Mouse (Mus musculus): ENCODE measurements around the gene Tenm2.
A peak's percentile ranks its signal among the peaks of the same experiment; 100 is the strongest.

Tenm2 gene

DNA sequence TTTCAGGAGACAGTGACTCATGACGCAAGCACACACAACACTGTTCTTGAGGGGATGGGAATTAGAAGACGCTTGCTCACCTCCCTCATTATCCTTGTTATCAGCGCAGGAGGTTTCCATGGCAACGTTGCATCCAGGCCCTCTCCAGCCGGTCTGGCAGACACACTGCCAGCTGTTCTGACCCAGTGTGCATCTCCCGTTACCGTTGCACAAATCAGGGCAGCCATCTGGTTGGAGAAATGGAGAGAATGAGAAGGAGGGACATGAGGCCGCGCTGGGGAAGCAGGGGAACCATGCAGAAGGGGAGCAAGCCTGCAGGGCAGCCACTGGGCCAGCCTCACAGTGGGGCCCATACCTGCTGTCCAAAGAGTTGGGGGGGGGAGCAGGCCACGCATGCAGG is 1129.1 kb downstream of the Tenm2 start:
- no peak for DNase-seq

DNA sequence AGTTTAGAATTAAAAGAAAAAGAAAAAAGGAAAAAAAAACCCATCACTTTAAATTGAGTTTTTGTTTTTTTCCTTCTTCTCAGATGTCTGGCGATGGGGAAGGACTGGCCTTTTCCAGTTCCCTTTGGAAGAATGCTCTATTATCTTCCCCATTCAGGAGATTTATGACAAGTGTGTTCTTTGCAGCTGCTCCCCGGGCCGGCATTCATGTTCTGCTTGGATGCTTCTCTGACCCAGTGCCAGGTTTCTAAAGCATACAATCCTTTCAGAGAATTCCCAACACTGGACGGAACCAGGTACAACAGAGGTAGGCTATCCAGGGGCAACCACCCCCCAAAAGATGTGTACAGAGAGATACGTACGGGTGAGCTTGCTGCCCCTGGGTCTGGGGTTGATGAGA is 1132.2 kb downstream of the Tenm2 start:
- no peak for DNase-seq

DNA sequence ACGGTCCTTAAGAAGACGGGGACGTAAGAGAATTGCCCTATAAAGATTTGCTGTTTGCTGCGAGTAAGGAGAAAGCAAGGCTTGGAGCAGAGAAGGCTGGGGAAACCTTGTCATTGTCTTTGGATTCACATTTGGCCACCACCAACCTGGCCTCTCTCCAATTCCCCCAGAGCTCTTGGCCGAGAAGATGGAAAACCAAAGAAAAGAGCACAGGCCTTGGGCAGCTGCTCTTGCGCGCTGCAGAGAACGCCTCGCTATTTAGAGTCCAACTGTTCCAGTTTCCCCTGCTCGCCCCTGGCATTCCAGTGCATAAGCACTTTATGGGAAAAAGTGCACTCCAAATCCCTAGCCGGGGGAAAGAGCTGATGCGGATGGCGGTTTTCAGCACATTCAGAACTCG is 1139.5 kb downstream of the Tenm2 start:
- peak; percentile 50 for DNase-seq

DNA sequence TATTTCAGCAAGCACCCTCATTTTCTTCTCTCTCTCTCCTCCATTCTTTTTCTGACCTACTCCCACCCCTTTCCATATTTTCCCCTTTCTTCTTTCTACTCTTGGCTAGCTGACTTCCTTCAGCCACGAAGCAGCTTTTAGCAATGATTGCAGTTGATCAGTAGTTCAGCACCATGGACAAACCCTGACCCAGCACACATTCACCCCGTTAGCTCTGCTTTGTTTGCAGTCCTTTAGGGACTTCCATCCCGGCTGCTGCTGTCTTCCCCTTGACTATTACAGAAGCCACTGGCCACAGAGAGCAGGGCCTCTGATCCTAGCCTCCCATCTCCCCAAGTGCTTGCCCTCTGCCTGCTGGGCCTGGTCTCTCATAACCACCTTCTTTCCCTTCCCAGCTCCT is 1145.6 kb downstream of the Tenm2 start:
- no peak for DNase-seq

DNA sequence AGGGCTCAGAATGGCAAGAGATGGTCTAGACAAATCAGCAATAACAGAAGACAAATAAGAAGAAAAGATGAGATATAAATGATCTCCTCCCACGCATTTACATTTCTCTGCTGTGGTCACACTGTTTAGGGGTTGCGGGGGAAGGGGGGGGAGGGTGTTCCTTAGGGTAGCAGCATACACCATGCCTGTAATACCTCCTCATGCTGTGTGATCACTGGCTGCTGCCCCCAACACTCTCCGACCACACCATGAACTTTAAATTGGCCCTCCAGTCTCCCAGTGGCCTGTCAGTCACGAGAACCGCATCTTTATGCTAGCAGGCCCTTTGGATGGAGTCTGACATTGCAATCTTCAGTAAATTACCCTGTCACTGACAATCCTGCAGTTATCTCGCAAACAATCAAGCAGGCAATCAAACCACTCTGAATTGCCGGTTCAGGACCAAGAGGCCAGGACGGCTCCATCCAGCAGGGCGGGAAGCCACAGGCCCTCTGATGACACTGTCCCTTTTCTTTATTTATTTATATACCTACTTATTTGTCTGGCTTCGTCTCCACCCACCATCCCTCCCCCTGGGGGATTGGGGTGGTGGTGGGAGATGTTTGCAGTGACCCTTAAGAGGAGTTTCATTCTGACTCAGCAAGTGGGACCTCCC is 1154.2 kb downstream of the Tenm2 start:
- DNase-seq, result no peak

DNA sequence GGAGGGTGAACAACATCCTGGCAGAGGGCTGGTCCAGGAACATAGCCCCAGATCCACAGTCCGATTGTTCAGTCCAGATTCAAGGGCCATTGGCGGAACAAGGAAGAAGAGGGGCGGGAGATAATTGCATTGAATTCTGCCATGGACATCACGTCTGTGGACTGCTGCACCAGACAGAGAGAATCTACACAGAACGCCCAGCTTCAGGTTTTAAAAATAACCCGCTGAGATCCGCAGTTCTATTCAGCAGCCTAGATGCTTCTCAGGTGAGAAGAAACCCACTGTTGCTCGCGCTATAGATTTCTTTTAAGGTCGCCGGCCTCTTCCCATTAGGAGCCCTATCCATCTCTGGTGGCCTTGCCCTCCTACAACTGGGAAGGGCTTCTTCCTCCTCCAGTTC is 1155.0 kb downstream of the Tenm2 start:
- DNase-seq, result no peak

DNA sequence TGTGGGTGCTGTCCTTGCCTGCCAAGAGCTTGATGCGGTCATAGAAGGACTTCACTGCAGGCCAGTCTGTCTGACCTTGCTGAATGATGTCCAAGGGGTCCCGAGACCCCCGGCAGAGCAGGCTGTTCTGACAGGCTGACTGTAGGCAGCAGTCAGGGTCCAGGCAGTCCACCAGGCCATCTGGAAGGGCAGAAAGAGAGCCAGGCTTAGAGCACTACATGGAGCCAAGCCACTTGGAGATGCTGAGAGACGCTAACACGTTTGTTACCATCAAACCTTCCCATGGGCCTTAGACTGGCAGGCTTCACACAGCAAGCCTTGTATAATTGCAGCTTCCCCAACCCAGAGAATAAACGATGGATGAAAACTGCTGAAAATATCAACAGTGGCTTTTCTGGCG is 1157.4 kb downstream of the Tenm2 start:
- no peak for DNase-seq

DNA sequence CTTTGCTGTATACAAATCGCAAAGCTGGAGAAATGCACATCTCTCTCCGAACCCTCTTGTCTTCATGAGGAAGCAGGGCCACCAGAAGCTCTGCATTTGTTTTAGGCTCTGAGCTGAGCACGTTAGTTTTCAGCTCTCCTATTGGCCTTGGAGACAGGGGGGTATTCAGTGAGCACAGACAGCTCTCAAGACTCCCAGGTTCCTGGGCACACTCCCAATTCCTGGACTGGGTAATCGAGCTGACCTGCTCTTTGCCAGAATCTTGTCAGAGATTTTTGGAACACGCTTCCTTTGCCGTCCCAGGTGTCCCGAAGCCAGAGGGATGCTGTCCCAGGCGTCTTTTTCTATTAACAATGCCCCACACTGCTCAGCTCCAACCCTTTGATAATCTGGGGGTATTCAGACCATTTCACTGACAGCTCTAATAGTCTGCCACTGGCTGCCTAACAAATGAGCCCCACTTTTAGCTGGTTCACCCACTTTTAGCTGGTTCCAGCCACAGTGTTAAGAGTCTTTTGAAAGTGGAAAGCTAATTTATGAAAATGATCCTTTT is 1161.7 kb downstream of the Tenm2 start:
- no peak for DNase-seq

DNA sequence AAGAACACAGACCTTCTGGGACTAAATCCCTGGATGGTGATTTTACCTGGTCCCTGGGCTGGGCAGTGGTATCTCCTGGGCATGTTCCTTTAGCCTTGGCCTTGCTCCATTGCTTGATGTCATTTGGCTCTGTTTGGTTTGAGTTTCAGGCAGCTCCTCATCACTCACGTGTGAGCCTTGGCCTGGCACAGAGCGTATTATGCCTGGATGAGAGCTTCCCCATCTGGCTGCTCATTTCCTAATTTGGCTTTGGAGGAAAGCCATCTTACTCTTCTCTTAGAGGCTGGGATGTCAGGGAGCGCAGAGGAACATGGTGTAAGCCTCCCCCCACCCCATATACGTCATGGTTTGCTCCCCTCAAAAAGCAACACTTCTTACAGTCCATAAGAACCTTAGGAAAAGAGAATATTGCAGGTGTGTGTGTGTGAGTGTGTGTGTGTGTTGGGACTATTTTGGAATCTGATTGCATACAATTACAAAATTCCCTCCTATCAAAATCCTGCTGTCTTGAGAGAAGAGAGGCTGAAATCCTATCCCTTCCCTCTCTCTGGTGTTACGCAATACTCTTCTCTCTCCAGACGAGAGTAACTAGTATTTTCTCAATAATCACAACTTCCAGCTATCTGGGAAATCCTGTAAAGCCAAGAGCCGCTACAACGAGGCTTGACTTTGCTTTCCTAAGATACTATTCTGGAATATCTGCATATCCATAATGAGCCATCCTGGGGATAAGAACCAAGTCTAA is 1162.5 kb downstream of the Tenm2 start:
- DNase-seq, result peak; percentile 50

DNA sequence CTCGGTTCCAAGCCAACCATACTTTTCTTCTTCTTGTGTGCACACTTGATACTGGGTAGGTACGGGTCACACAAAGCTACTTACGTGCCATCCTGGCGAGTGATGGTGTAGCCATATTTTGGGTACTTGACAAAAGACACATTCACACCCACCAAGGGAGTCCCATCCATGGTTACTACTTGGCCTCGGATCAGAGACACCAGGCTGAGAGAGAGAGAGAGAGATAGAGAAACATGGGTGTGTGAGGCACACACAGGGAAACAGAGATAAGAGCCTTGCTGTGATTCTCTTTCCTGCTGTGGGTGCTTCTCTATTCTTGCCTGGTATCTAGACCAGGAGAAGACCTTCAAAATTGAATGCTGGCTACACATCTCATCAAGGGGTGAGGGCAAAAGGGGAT is 1163.1 kb downstream of the Tenm2 start:
- no peak for DNase-seq

DNA sequence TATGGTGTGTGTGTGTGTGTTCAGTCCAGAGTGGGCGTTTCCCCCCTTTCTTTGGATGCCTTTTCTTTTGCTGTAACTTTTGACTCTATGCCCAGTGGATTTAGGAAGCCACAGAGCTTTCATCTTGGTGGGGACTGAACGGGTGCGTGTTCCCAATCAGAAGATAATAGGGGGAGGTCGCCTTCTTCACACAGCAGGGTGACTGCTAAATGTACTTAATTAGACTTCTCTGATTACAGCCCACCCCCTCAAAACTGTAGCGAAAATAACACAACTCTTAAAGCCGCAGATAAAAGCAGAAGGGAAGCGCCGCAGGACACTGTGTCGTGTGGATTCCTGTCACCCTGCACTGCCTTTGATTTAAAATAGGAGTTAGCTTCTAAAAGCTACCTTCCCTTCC is 1163.7 kb downstream of the Tenm2 start:
- no peak for DNase-seq

DNA sequence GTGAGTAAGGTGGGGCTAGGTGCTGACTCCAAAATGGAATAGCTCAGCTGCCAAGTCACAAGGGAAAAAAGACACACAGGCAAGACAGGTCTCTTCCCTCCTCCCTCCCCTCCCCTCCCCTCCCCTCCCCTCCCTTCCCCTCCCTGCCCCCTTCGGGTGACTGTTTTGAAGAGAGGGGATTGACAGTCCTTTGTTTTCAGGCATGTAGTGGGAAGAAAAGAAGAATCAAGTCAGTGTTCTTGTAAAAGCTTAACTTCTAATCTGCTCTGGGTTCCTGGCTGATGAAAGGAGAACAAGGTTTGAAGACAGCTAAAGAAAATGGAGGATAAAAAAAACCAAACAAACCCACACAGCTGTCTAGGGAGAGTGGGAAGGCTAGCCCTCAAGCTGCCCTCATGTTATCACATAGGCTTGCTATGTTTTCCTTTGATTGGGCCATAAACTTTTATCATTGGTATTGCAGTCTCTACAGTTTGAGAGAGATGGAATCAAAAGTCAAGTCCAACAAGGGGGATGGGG is 1176.4 kb downstream of the Tenm2 start:
- no peak for DNase-seq

DNA sequence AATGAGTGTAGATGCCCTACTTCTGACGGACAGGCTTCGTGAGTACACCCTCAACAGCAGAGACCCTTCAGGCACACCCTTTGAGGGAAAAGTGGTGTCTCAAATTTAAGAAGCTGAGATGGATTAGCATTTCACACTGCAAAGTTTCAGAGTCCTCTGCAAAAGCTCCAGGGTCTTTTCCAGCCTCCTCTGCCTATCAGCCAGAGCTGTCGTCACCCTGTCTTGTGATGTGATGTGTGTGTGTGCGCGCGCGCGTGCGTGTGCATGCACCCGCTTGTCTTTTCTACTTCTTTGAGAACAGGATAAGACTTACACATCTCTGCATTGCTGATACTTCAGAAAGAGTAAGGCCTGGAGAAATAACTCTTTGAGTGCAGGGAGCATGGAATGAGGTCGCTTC is 1179.2 kb downstream of the Tenm2 start:
- no peak for DNase-seq

DNA sequence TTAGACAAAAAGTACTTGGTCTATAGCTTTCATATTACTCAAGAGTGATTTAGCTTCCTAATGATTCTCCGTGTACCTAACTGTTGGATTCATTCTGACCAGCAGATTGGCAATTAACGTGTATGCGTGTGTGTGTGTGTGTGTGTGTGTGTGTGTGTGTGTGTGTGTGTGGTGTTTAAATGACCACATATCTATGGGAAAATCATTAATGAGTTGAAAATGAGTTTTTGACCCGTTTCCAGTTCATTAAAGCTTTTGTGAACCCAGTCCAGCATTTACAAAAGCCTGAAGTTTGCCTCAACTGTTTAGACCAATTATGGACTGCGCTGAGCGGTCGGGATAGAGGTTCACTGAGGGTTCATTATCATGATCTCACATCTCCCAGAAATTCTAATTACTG is 1181.4 kb downstream of the Tenm2 start:
- no peak for DNase-seq

DNA sequence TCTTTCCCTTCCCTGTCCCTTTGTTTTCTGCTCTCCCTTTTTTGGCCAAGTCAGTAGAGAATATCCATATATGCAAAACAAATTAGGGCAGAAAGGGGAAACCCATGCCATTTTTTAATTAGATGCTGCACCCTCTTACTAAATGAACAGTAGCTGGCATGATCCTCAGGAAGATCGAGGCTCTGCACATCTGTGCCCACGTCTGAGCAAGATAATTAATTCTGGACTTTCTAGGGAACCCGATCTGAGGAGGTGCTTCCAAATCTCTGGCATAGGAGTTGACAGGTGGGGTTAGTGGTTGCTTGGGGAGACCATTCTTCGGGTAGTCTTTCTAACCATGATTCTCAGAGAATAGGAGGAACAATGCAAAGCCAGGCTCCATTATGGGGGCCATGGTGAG is 1182.3 kb downstream of the Tenm2 start:
- DNase-seq, result no peak

DNA sequence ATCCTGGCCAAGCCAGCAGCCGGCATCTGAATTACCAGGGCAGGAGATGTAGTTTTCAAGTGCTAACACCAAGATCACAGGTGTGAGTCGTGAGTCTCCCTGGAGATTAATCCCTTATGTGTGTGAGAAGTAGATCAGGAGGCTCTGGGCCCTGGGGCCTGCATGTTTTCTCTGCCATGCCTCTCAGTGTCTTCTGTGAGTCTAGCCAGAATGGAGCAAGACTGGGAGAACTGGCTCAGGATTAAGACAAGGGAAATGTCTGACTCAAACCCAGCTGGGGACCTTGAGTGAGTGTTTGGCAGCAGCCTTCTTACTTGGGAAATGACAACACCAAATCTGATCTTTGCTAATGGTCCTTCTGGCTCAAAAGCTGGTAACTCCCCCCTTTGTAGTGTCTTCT is 1183.2 kb downstream of the Tenm2 start:
- no peak for DNase-seq

DNA sequence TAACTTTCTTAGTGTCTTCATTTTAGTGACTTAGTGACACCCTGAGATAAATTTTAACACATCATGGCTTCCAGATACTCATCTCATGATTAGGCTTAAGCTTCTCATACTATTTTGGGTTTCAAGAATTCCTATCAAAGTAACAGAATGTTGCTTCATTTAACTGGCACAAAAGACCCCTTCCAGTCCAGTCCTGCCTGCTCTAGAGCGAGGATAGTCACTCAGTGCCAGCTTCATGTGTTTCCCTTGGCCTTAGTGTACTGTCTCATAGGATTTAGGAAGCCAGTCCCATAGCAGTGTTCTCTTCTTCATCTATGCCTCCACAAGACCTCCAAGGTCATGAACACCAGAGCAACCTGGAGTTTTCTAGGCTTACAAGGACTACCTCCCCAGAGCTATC is 1183.7 kb downstream of the Tenm2 start:
- no peak for DNase-seq

DNA sequence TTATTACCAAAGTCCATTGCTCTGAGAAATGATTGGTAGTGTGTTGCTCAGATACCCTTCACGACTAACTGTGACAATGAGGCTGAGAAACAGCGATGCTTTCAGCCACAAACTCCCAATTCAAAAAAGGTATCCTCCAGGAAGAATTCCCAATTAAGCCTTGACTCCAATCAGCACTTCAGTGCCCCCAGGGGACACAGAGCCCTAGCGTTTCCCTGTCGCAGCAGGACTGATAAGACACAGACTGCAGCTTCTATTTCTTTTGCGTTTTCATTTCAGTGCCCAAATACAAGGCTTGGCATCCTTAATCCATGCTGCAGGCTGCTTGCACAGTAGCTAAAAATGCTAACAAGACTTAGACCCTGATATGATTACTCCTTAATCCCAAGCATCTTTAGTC is 1186.2 kb downstream of the Tenm2 start:
- DNase-seq, result no peak

DNA sequence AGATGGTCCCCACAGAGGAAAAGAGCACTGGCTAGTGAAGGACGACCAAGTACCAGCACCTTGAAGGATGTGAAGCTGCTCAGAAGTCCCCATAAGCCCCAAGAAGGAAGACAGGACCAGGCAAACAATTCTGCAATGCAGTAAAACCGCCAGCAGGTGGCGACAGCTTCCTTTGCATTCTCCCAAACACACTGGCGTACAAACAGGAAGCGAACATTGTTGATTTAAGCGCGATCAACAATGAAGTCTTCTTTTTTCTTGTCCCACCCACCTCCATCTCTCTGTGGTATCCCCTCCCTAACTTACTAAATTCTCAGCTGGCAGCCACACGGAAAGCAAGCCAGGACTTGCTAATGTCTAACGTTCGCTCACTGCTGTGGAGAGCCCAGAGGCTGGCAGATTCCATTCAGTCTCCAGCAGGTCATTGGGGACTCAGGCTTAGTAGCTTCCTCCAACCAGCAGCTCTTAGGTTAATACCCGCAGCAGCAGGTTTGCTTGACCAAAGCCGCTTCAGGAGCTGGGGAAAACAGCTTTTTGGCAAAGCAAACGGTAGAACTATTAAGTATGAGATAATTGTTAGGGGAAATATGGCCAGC is 1190.0 kb downstream of the Tenm2 start:
- peak; percentile 76 for DNase-seq

DNA sequence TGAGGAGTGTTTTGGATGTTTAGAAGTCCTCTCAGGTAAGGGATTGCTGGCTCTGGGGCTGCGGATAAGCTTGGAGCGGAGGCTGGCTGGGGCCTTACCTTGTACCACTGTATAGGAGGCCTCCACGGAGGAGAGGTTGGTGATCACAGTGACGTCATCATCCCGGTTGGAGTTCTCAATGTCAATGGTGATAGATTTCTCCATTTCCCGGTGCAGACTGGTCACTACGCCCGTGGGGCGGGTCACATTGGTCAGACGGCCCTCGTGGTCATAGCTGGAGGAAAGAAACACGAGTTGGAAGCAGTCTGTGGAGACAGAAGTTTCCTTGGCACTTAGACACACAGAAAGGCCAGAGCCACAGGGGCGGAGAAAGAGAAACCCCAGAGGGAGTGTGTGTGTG is 1194.4 kb downstream of the Tenm2 start:
- DNase-seq, result no peak

DNA sequence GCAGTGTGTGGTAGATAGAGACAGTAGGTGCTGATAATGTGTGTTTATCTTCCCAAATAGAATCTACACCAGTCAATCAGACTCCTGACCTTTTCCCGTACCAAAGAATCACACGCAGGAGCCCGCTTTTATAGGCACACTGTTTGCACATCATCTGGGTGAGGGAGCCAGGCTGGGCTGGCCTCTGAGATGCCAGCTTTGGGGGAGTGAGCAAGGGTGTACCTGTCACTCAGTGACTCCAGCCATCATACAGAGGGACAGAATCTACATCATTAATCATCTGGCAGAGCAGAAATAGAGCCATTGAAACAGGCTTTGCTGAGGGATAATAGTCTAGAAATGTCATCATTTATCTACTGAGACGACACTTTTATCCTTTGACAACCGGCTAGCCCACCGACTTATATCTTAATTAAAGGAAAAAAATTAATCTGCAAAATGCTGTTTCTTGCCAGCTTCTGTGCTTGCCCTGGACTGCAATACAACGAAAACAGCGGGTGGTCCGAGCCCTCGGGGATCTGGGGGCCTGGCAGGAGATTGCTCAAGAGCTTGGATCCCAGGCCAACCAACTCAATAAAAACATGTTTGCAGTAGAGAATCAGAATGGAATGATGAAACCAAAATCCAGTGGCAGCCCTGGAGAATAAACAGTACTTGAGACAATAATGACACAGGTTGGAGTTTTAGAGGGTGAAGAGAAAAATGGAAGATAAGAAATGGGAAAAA is 1195.1 kb downstream of the Tenm2 start:
- DNase-seq, result no peak

DNA sequence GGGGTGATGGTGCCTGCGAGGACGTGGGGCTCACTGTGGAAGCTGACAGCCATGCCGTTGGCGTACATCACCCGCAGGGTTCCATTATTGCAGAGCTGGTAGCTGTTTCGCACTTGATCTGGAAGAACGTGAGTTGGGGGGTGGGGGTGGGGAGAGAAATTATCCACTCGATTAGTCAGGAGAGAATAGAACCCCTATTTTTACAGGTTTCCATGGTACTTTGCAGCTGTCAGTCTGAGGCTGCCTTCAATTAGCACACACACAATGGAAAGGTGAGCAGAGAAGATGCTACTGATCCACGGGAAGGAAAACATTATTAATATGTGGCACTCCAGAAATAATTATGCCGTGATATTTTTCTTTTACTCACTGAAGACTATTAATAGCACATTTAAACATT is 1195.9 kb downstream of the Tenm2 start:
- DNase-seq, result no peak

DNA sequence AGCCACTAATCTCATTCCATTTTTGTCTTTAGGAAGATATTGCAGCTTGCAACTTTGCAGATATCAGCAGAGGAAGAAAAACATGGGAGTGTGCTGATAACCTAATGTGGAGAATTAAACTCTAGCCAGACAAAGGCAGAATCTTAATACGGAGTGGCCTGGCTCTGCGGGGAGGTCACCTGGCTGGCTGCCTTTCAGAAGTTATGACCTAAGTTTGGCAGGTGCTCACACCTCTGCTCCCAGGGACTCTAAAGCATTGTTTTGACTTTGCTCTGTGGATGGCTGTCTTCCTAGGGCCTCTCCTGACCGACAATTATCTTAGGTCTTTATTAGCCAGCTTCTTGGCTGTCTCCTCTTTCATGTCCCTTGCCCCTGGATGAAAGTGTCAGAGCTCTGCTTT is 1197.4 kb downstream of the Tenm2 start:
- no peak for DNase-seq

Data from right cerebral cortex, postnatal 25 days (tissue).